Mouse (Mus musculus) liver, embryonic 14.5 days (tissue): ENCODE data around the gene Hint2. TPM values are rescaled to one million over a fixed set of nuclear protein-coding genes. Genes with fewer than 3 reads are reported as not detected.

ENCODE experiments used
- ATAC-seq: fragments of 200-750 bp; cut with Nextera tagmentation; 2 replicates; pipeline ENCODE4 v1.8.0; 2017; ENCODE audit warnings: moderate number of reproducible peaks, mild to moderate bottlenecking, moderate library complexity; ENCODE audit not compliant: insufficient read depth
- DNase-seq, 3 experiments: peaks; one replicate each; pipeline ENCODE4 v3.0.0-alpha.2; 2012 to 2013; ENCODE audit warnings: low read depth in 3 of 3, low spot score in 3 of 3
- H3K27ac ChIP-seq: fragments of 300-500 bp; sonication (generic); 2 replicates; pipeline ENCODE4 v1.5.1; 2014; ENCODE audit warnings: moderate library complexity, mild to moderate bottlenecking, control low read depth, inconsistent platforms
- H3K27me3 ChIP-seq: fragments of 300-500 bp; sonication (generic); 2 replicates; pipeline ENCODE4 v1.6.1; 2014; ENCODE audit warnings: mild to moderate bottlenecking, low read length, moderate library complexity; ENCODE audit not compliant: control insufficient read depth, insufficient read depth
- H3K36me3 ChIP-seq: fragments of 300-500 bp; sonication (generic); replicated peaks from 2 replicates; pipeline ENCODE4 v1.6.1; 2014; ENCODE audit warnings: low read depth; ENCODE audit not compliant: control insufficient read depth, insufficient read depth
- H3K4me1 ChIP-seq, 2 experiments: fragments of 200-500 bp in 1 of 2; fragments of 300-500 bp in 1 of 2; sonication (generic) in 1 of 2; replicated peaks; 2 replicates each; pipeline ENCODE4 v1.6.1; 2012 to 2014; ENCODE audit warnings: antibody characterized with exemption in 1 of 2, inconsistent platforms in 1 of 2, low read length in 1 of 2; ENCODE audit not compliant: control insufficient read depth in 2 of 2, insufficient read depth in 2 of 2
- H3K4me2 ChIP-seq: fragments of 300-500 bp; sonication (generic); 2 replicates; pipeline ENCODE4 v1.6.1; 2014; ENCODE audit warnings: low read depth, mild to moderate bottlenecking, control low read depth, moderate library complexity
- H3K4me3 ChIP-seq, 2 experiments: fragments of 200-500 bp in 1 of 2; fragments of 300-500 bp in 1 of 2; sonication (generic) in 1 of 2; 2 replicates each; pipeline ENCODE4 v1.5.1; 2012 to 2014; ENCODE audit warnings: low read depth in 2 of 2, low read length in 2 of 2, mild to moderate bottlenecking in 2 of 2, control low read depth in 1 of 2, inconsistent platforms in 1 of 2, moderate library complexity in 1 of 2; ENCODE audit not compliant: insufficient read depth in 1 of 2
- H3K9ac ChIP-seq: fragments of 300-500 bp; sonication (generic); replicated peaks from 2 replicates; pipeline ENCODE4 v1.6.1; 2014; ENCODE audit warnings: mild to moderate bottlenecking, control low read depth, moderate library complexity
- H3K9me3 ChIP-seq: fragments of 300-500 bp; sonication (generic); 2 replicates; pipeline ENCODE4 v1.6.1; 2016; ENCODE audit warnings: low read length, mixed read lengths; ENCODE audit not compliant: control insufficient read depth
- CTCF ChIP-seq: IDR thresholded peaks from 2 replicates; pipeline ENCODE4 v1.5.1; 2016; ENCODE audit warnings: antibody characterized with exemption, low read depth, control low read depth
- EP300 ChIP-seq: IDR thresholded peaks from 2 replicates; pipeline ENCODE4 v1.6.1; 2016; ENCODE audit warnings: antibody characterized with exemption, low read depth
- WGBS: fragments of 180-500 bp; shearing (Covaris S2); extraction: QIAGEN DNeasy Blood & Tissue Kit; methylation state at CpG from one replicate; pipeline ENCODE4 v1.1.7; 2014; ENCODE audit not compliant: insufficient replicate concordance; 5-methylcytosine and 5-hydroxymethylcytosine counted together
- polyA plus RNA-seq, 2 experiments: library from polyadenylated mRNA; depleted of rRNA in 1 of 2; stranded (reverse) in 1 of 2; unstranded in 1 of 2; fragments of >200 nt; fragmentation: Nextera tagmentation in 1 of 2; extraction: Ambion mirVana in 1 of 2; gene quantifications; 2 replicates each; pipeline versions ENCODE4 v1.2.1 to v1.2.3; 2012 to 2014

The Hint2 gene
- polyA plus RNA-seq, 2 experiments = 29.1 to 76.8 TPM

- ATAC-seq = no peak
- Histone ChIP-seq H3K9me3 (no peaks in the 10 kb centered on the region), H3K4me2 (no peak overlapping the region), H3K9ac (no peak overlapping the region), H3K27ac (no peak overlapping the region), H3K36me3 (no peaks in the 10 kb centered on the region), H3K27me3 (no peaks in the 10 kb centered on the region), H3K4me1 (peaks cover 10 to 21% of the 10 kb centered on the region in 2 experiments; a peak in 3 of 4 replicates), H3K4me3 (no peak overlapping the region)
- WGBS = 84% methylated on average over 17 of the region's 17 CpGs
- TF ChIP-seq EP300 (no peak), CTCF (no peak)
- no peak for DNase-seq
These were observed 33.8 kb upstream of the Hint2 start for GRCm38 (mm10) chr4:43690021-43690420.

- Histone ChIP-seq H3K27ac (no peak overlapping the region), H3K27me3 (no peaks in the 10 kb centered on the region), H3K4me2 (no peak overlapping the region), H3K9ac (no peak overlapping the region), H3K9me3 (no peaks in the 10 kb centered on the region), H3K4me1 (no peaks in the 10 kb centered on the region), H3K4me3 (no peak overlapping the region), H3K36me3 (no peaks in the 10 kb centered on the region)
- DNase-seq = no peak
- 62% methylated on average over 7 of the region's 7 CpGs for WGBS
- no peak for ATAC-seq
- TF ChIP-seq CTCF = no peak
- no peak for TF ChIP-seq EP300
These were observed 23.3 kb upstream of the Hint2 start for GRCm38 (mm10) chr4:43679416-43680043.

GRCm38 (mm10) chr4:43678541-43678940, 22.3 kb upstream of the Hint2 start:
- 71% methylated on average over 6 of the region's 6 CpGs for WGBS
- no peak for TF ChIP-seq EP300
- no peak for TF ChIP-seq CTCF

GRCm38 (mm10) chr4:43675608-43676007, 19.3 kb upstream of the Hint2 start:
- TF ChIP-seq EP300 (no peak), CTCF (no peak)
- DNase-seq (no peak), ATAC-seq (no peak)
- Histone ChIP-seq H3K4me1 (no peaks in the 10 kb centered on the region), H3K4me2 (no peak overlapping the region), H3K27me3 (no peaks in the 10 kb centered on the region; the same call in 1 of the 2 replicates), H3K27ac (no peak overlapping the region), H3K9me3 (no peaks in the 10 kb centered on the region), H3K9ac (no peak overlapping the region), H3K36me3 (no peaks in the 10 kb centered on the region), H3K4me3 (no peak overlapping the region)
- WGBS = 55% methylated on average over 4 of the region's 4 CpGs

More at GRCm38 (mm10) chr4:43678541-43678940, 22.3 kb upstream of the Hint2 start:
- DNase-seq = no peak
- H3K9me3 ChIP-seq = no peaks in the 10 kb centered on the region
- H3K36me3 ChIP-seq = no peaks in the 10 kb centered on the region
- H3K27ac ChIP-seq = no peak overlapping the region
- no peak overlapping the region for H3K4me2 ChIP-seq
- H3K27me3 ChIP-seq = no peaks in the 10 kb centered on the region
- H3K4me3 ChIP-seq = no peak overlapping the region
- ATAC-seq = no peak
- H3K4me1 ChIP-seq = no peaks in the 10 kb centered on the region
- no peak overlapping the region for H3K9ac ChIP-seq

- DNase-seq = no peak
- no peak for TF ChIP-seq EP300
- TF ChIP-seq CTCF = no peak
- Histone ChIP-seq H3K4me3 (no peak overlapping the region), H3K9me3 (no peaks in the 10 kb centered on the region), H3K27me3 (no peaks in the 10 kb centered on the region; the same call in 1 of the 2 replicates), H3K9ac (no peak overlapping the region), H3K4me2 (no peak overlapping the region), H3K4me1 (no peaks in the 10 kb centered on the region), H3K27ac (no peak overlapping the region), H3K36me3 (no peaks in the 10 kb centered on the region)
- WGBS = 43% methylated on average over 5 of the region's 5 CpGs
- no peak for ATAC-seq
These were observed 18.7 kb upstream of the Hint2 start for GRCm38 (mm10) chr4:43674974-43675373.
